Mouse (Mus musculus) bone marrow macrophage, adult 2 months (primary cell): Measurements from ENCODE around the gene Cyp2s1. TPM values are rescaled to one million over a fixed set of nuclear protein-coding genes. Genes with fewer than 3 reads are reported as not detected.

Experiments
- H3K27ac ChIP-seq: 2 replicates; pipeline ENCODE4 v1.5.1; 2012; ENCODE audit warnings: low read depth, low read length; ENCODE audit not compliant: insufficient read depth
- H3K4me1 ChIP-seq: 2 replicates; pipeline ENCODE4 v1.6.1; 2012; ENCODE audit warnings: low read length; ENCODE audit not compliant: control insufficient read depth, insufficient read depth
- H3K4me3 ChIP-seq: 2 replicates; pipeline ENCODE4 v1.5.1; 2012; ENCODE audit warnings: mild to moderate bottlenecking, low read length, moderate library complexity; ENCODE audit not compliant: insufficient read depth
- CTCF ChIP-seq: IDR thresholded peaks from 2 replicates; pipeline ENCODE4 v1.5.1; 2012; ENCODE audit warnings: low read depth, mild to moderate bottlenecking, low read length, moderate library complexity
- POLR2A ChIP-seq: IDR thresholded peaks from 2 replicates; pipeline ENCODE4 v1.6.1; 2012; ENCODE audit warnings: mild to moderate bottlenecking, low read depth, low read length, borderline replicate concordance
- polyA plus RNA-seq: library from polyadenylated mRNA; stranded (reverse); fragments of >200 nt; gene quantifications from 2 replicates; pipeline ENCODE4 v1.2.4, GENCODE M21; 2012; ENCODE audit not compliant: missing spikeins, insufficient read depth, insufficient read length

Cyp2s1 gene
- 0.34 TPM in 1 of 2 replicates, not detected in the other for polyA plus RNA-seq

- peak within 1 kb of the TSS; percentile 25; the same call in 1 of the 2 replicates for H3K4me3 ChIP-seq
- TF ChIP-seq CTCF (no peak), POLR2A (no peak)
- H3K4me1 ChIP-seq = peaks cover 32% of the 10 kb centered on the region
- no peak within 1 kb of the TSS for H3K27ac ChIP-seq
Observed at GRCm38 (mm10) chr7:25816241-25816919, at the start of gene Cyp2s1. TSS of gene Cyp2s1 (minus strand) at chr7:25816913.

GRCm38 (mm10) chr7:25864861-25865260 lies 48.1 kb upstream of the Cyp2s1 start:
- TF ChIP-seq CTCF = no peak
- no peak for TF ChIP-seq POLR2A
- Histone ChIP-seq H3K4me3 (no peak overlapping the region), H3K4me1 (no peaks in the 10 kb centered on the region), H3K27ac (no peak overlapping the region)

- Histone ChIP-seq H3K4me1 (no peaks in the 10 kb centered on the region), H3K27ac (no peak overlapping the region), H3K4me3 (no peak overlapping the region)
- no peak for TF ChIP-seq CTCF
- no peak for TF ChIP-seq POLR2A
Observed at GRCm38 (mm10) chr7:25863756-25864155, 47.0 kb upstream of the Cyp2s1 start.

- H3K4me3 ChIP-seq = no peak overlapping the region
- no peaks in the 10 kb centered on the region for H3K4me1 ChIP-seq
- H3K27ac ChIP-seq = no peak overlapping the region
- no peak for TF ChIP-seq POLR2A
- no peak for TF ChIP-seq CTCF
Observed at GRCm38 (mm10) chr7:25862365-25862764, 45.7 kb upstream of the Cyp2s1 start.

- TF ChIP-seq POLR2A = no peak
- TF ChIP-seq CTCF = no peak
- Histone ChIP-seq H3K4me3 (no peak overlapping the region), H3K4me1 (no peaks in the 10 kb centered on the region), H3K27ac (no peak overlapping the region)
Observed at GRCm38 (mm10) chr7:25859962-25860870, 43.5 kb upstream of the Cyp2s1 start.

GRCm38 (mm10) chr7:25855082-25855481 lies 38.4 kb upstream of the Cyp2s1 start:
- TF ChIP-seq CTCF (peak; percentile 52; the same call in 1 of the 2 replicates), POLR2A (no peak)
- Histone ChIP-seq H3K27ac (no peak overlapping the region), H3K4me1 (no peaks in the 10 kb centered on the region), H3K4me3 (no peak overlapping the region)

GRCm38 (mm10) chr7:25848444-25848812 lies 31.7 kb upstream of the Cyp2s1 start:
- Histone ChIP-seq H3K4me1 (no peaks in the 10 kb centered on the region), H3K27ac (no peak overlapping the region), H3K4me3 (peak overlapping the region; percentile 38)
- TF ChIP-seq CTCF = no peak
- TF ChIP-seq POLR2A = no peak

- TF ChIP-seq CTCF = peak; percentile 90
- no peak for TF ChIP-seq POLR2A
Observed at GRCm38 (mm10) chr7:25847722-25848443, 31.2 kb upstream of the Cyp2s1 start.

GRCm38 (mm10) chr7:25844885-25845284 lies 28.2 kb upstream of the Cyp2s1 start:
- Histone ChIP-seq H3K4me1 (no peaks in the 10 kb centered on the region), H3K4me3 (no peak overlapping the region), H3K27ac (no peak overlapping the region)
- TF ChIP-seq CTCF (no peak), POLR2A (no peak)

More at GRCm38 (mm10) chr7:25847722-25848443, 31.2 kb upstream of the Cyp2s1 start:
- Histone ChIP-seq H3K4me1 (no peaks in the 10 kb centered on the region), H3K27ac (no peak overlapping the region), H3K4me3 (peak overlapping the region; percentile 38)

- no peak for TF ChIP-seq POLR2A
- no peak for TF ChIP-seq CTCF
- no peaks in the 10 kb centered on the region for H3K4me1 ChIP-seq
- no peak overlapping the region for H3K4me3 ChIP-seq
- H3K27ac ChIP-seq = no peak overlapping the region
Observed at GRCm38 (mm10) chr7:25844423-25844822, 27.7 kb upstream of the Cyp2s1 start.
